Mouse (Mus musculus): ENCODE measurements around the gene Plvap. TPM values are rescaled to one million over a fixed set of nuclear protein-coding genes. Genes with fewer than 3 reads are reported as not detected.
A peak's percentile ranks its signal among the peaks of the same experiment; 100 is the strongest.

The Plvap gene
- total RNA-seq, 1 experiment from 2014 or later: 192 TPM

GRCm38 (mm10) chr8:71526272-71526671, 14.7 kb upstream of the Plvap start:
- DNase-seq: no peak

DNA sequence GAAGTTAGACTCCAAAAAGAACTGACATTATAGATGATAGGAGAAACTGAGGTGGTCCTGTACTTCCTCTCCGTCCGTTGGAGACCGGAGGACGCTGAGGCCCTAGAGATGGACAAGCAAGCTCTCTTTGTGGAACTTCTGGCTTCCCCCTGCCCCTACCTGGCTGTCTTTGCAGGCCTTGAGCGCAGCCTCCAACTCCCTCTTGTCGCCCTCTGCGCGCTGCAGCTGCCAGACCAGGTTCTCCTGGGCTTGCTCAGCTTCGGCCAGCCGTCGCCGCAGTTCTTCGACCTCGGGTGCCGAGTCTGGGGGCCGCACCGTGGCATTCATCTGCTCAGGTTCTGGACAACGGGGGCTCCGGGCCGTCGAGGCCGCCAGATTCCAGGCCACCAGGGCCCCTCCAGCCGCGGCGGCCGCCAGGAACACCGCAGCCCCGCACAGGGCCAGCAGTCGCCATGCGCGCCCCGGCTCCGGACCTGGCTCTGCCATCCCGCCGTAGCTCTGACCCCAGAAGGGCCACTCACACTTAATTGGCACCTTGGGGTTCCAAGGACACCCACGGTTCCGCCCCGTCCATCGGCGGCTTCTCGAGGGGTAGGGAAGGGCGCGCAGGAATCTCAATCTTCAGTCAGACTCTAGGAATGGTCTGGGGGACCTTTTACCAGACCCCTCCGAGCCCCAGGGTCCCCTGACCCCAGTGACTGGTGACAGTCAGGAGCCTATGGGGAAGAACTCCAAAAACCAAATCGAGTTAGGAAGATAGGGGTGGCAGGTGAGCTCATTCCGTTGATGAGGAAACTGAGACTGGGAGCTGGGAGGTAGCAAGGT, 13.9 kb upstream of the Plvap start, which contains the start of gene Ccdc194:
Ccdc194 (minus strand) TSS at position 486 of the 825 bp plus-strand sequence.
- no peak for DNase-seq

DNA sequence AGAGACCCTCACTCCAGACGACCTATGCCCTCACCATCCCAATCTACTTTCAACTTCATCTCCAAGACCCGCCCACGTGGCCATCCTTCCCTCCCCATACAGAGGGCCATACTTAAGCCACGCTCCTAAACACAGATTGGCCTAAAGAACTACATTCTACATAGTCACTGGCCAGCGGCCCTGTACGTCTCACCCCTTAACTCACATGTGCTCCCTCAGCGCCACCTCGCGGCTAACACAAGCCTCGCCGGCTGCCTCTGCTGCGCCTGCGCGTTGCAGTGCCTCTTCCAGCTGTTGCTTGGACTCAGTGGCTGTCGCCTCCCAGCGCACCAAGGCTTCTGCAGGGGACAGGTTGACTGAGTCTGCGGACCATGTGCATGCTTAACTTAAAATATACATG, 10.1 kb upstream of the Plvap start:
- DNase-seq: peak; percentile 94

DNA sequence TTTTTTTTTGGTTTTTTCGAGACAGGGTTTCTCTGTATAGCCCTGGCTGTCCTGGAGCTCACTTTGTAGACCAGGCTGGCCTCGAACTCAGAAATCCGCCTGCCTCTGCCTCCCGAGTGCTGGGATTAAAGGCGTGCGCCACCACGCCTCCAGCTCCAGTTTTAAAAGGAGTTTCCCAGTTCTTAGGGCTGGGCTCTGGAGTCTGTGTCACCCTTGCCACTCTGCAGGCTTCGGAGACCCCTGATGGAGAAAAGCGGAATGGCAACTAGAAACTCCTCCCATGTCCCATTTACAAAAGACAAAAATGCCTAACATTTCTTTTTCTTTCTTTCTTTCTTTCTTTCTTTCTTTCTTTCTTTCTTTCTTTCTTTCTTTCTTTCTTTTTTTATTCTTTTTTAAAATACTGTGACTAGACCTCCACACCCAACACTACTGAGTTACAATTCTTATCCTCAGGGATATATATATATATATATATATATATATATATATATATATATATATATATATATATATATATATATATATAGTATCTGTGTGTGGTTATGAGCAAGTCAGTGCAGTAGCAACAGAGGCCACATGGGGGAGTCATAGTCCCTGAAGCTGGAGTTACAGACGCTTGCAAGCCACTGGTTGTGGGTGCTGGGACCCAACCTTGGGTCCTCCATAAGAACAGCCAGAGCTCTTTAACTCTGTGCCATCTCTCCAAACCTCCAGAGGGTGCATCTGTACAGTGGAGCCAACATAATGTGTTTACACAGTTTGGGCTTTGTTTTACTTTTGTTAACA, 7.7 kb upstream of the Plvap start:
- DNase-seq: peak; percentile 60

DNA sequence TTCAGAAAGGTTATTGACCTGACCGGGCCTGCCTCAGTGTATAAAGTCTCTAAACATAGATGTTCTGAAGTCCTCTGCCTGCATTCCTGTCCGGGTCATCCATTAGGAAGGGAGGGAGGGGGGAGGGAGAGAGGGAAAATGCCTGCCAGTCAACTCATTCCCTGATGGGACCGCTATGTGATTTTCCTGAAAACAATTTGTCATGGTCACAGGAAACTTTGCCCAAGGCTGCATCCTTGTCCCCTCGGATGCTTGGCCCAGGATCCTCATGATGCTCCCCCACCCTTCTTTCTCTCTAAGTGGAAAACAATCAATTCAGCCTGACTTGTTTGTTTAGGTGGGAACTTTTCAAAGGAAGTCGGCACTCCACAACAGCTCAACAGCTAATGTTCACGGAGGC, 5.2 kb upstream of the Plvap start:
- DNase-seq: no peak

DNA sequence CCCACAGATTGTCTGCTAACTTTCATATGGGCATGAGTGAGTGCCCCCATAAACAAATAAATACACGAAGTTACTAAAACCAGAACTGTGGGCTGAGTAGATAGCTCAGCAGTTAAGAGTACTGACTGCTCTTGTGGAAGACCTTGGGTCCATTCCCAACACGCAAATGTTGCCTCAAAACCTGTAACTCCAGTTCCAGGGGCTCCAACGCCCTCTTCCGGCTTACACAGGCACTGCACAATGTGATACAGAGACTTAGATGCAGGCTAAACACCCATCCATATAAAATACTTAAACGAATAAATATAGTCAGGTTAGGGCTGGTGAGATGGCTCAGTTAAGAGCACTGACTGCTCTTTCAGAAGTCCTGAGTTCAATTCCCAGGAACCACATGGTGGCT, 3.5 kb upstream of the Plvap start:
- no peak for DNase-seq

GRCm38 (mm10) chr8:71513018-71513754, 1.6 kb upstream of the Plvap start:
- DNase-seq: no peak

DNA sequence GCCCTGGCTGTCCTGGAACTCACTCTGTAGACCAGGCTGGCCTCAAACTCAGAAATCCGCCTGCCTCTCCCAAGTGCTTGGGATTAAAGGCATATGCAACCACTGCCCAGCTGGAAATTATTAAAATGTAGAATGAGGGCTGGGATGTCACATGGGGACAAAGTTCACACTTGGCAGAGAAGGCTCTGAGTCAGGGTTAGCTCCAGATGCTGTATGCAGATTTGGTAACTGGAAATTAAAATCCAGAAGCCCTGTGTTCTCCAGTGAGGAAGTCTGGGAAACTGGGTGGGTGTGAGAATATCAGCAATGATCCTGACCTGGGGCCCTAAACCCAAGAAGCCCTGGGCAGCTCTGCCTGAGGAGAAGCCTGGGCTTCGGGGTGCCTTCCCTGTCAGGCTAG, 2.2 kb downstream of the Plvap start:
- DNase-seq: no peak

DNA sequence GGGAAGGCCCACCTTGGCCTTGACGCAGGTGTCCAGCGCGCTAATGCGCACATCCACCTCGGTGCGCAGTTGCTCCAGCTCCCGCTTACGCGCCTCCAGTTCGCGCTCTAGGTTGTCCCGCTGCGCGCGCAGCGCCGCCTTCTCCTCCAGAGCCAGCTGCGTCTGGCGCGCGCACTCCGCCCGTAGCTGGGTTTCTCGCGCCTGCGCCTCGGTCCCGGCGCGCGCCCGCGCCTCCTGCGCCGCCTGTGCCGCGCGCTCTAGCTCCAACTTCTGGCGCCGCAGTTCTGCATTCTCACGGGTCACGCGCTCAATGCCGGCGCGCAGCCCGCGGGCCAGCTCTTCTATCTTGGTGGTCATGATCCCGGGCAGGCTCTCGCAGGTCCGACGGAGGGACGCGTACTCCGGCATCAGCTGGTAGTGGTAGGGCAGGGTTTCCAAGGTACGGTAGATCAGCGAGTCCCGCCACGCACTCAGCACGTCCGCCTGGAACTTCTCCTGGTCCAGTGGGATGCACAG, 3.9 kb downstream of the Plvap start:
- DNase-seq: peak; percentile 85

GRCm38 (mm10) chr8:71505979-71506378, 5.6 kb downstream of the Plvap start:
- DNase-seq: peak; percentile 50

GRCm38 (mm10) chr8:71505326-71505725, 6.2 kb downstream of the Plvap start:
- DNase-seq: no peak

- DNase-seq: no peak
Observed at GRCm38 (mm10) chr8:71504349-71504748, 7.2 kb downstream of the Plvap start.

- DNase-seq: peak; percentile 38
Observed at GRCm38 (mm10) chr8:71498816-71499690, 12.5 kb downstream of the Plvap start.

- peak; percentile 43 for DNase-seq
Observed at GRCm38 (mm10) chr8:71497881-71498501, 13.6 kb downstream of the Plvap start.

DNA sequence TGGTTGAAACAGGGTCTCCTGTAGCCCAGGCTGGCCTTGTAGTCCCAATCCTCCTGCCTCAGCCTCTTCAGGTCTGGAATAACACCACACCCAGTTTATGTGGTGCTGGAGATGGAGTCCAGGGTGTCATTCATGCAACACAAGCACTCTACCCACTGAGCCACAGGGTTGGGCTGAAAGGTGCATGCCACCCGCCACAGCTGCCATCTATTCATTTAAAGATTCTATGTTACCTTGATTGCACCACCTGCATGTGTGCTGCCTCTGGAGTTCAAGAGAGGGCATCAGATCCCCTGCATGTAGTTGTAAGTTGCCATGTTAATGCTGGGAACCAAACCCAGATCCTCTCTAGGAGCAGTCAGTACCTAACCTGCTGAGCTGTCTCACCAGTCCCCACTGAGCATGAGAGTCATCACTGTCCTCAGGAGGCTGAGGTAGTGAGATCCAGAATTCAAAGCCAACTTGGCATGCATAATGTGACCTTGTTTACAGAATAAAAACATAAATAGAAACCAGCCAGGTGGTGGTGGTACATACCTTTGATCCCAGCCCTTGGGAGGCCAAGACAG, 14.4 kb downstream of the Plvap start:
- DNase-seq: no peak

DNA sequence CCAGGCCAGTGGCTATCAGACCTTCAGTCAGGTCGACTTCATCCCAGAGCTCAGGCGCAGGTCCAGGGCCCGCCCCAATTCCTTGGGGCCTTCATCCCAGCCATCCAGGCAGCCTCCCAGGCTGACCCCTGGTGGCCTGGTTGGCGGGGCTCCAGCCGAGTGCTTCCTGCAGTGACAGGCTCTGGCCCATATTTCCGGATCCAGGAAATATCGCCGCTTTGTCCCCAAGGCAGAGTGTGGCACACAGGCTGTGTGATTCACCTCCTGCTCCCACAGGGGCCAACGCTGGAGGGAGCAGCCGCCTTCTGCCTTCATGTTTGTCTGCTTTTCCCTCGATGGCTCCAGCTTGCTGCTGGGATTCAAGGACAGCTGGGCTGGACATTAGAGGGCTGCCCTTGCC, 15.1 kb downstream of the Plvap start:
- DNase-seq: peak; percentile 97

DNA sequence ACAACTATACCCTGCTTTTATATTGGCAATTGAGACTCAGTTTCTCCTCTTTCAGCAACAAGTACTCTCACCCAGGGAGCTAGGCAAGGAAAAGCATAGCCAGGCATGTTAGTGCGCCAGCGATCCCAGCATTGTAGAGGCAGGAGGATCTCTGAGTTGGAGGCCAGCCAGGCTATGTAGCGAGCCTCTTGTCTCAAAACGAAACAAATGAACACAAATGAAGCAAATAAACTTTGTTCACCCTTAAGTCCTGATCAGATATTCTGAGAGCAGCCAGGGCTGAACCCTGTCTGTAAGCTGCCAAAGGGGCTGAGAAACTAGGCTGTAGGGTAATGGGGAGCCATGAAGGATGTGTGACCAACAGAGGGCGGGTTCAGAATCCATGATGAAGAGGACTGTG, 15.7 kb downstream of the Plvap start:
- DNase-seq: no peak

GRCm38 (mm10) chr8:71495039-71495438, 16.5 kb downstream of the Plvap start:
- peak; percentile 91 for DNase-seq

GRCm38 (mm10) chr8:71488454-71488853, 23.1 kb downstream of the Plvap start:
- peak; percentile 79 for DNase-seq

- DNase-seq: peak; percentile 82
Observed at GRCm38 (mm10) chr8:71487691-71488445, 23.7 kb downstream of the Plvap start, which contains the start of gene Gtpbp3. Gene Gtpbp3 (plus strand): TSS chr8:71488103.

Data from adrenal gland, postnatal 25 days (tissue).